17 mouse cellular contexts compared by ENCODE assay signal in the genomic region with DNA sequence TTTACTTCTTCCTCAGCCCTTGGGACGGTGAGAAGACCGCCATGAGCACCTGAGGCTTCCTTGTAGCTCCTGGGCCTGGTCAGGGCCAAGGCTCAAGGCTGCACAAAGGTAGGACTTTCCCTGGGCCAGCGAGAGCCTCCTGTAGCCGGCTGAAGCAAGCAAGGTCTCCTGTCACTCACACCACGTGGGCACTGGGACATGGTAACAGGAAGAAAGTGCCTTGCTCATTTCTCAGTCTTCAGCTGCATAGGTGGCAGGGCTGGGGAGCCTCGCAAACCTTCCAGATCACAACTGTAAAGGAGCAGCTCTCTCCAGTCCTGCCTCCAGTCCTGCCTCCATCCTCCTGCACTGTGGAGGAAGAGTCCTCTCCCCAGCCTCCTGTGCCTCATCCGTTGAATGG. TPM values are rescaled to one million over a fixed set of nuclear protein-coding genes. Genes with fewer than 3 reads are reported as not detected.
A peak's percentile ranks its signal among the peaks of the same experiment; 100 is the strongest.
DNase-seq lines count a peak whose midpoint lies in the region; ATAC-seq lines count a peak whose summit lies in the region.
"Had no signal": no experiment of that assay in that cellular context is flagged by ENCODE, and none has a peak within 500 bp of the region (broad histone marks: within the 10 kb centered on the region; RNA-seq: fewer than 3 reads in every experiment).

No protein-coding gene starts in this region.

- no peak overlapping the region for H3K4me3 ChIP-seq in kidney, embryonic 15.5 days (replicated peaks)
- H3K4me3 ChIP-seq in lung, embryonic 15.5 days = no peak overlapping the region
- no peak overlapping the region for H3K4me3 ChIP-seq in intestine, embryonic 16.5 days (ENCODE audit: low read length)
- H3K4me3 ChIP-seq in hindbrain, embryonic 13.5 days = no peak overlapping the region
- H3K4me3 ChIP-seq: forebrain, embryonic 12.5 days; hindbrain, embryonic 10.5 days; layer of hippocampus, adult 2 months had no signal

- no peaks in the 10 kb centered on the region for H3K27me3 ChIP-seq in kidney, embryonic 15.5 days
- no peaks in the 10 kb centered on the region for H3K27me3 ChIP-seq in lung, embryonic 15.5 days
- H3K27me3 ChIP-seq in intestine, embryonic 16.5 days (replicated peaks; ENCODE audit: control insufficient read depth, insufficient read depth, low read length) = no peaks in the 10 kb centered on the region
- H3K27me3 ChIP-seq in hindbrain, embryonic 13.5 days = no peaks in the 10 kb centered on the region
- H3K27me3 ChIP-seq: forebrain, embryonic 12.5 days had no signal

- peak overlapping the region; percentile 28; the same call in 1 of the 2 replicates for H3K27ac ChIP-seq in kidney, embryonic 15.5 days
- H3K27ac ChIP-seq in lung, embryonic 15.5 days = no peak overlapping the region
- H3K27ac ChIP-seq in intestine, embryonic 16.5 days (ENCODE audit: low read length) = peak overlapping the region; percentile 14; the same call in 1 of the 2 replicates
- H3K27ac ChIP-seq in hindbrain, embryonic 13.5 days = no peak overlapping the region
- H3K27ac ChIP-seq: forebrain, embryonic 12.5 days; hindbrain, embryonic 10.5 days; layer of hippocampus, adult 2 months; stomach, postnatal 0 days had no signal

- H3K4me2 ChIP-seq in kidney, embryonic 15.5 days = no peak overlapping the region
- H3K4me2 ChIP-seq in lung, embryonic 15.5 days = no peak overlapping the region
- no peak overlapping the region for H3K4me2 ChIP-seq in intestine, embryonic 16.5 days (ENCODE audit: low read depth, low read length)
- no peak overlapping the region for H3K4me2 ChIP-seq in hindbrain, embryonic 13.5 days
- H3K4me2 ChIP-seq: forebrain, embryonic 12.5 days; heart, embryonic 11.5 days had no signal

- WGBS in kidney, embryonic 15.5 days = 68% methylated on average over 7 of the region's 7 CpGs
- 64% methylated on average over 7 of the region's 7 CpGs for WGBS in lung, embryonic 15.5 days
- WGBS in intestine, embryonic 16.5 days = 67% methylated on average over 7 of the region's 7 CpGs
- 78% methylated on average over 7 of the region's 7 CpGs for WGBS in hindbrain, embryonic 13.5 days

- no peak for DNase-seq in kidney, adult 18-20 months
- no peak for DNase-seq in lung, adult 18-20 months
- no peak for DNase-seq in layer of hippocampus, adult 11-12 months (ENCODE audit: low spot score)
- DNase-seq: adrenal gland, adult 2 months; cerebellum, adult 11-12 months; cerebellum, postnatal 25 days; gastrocnemius, postnatal 25 days; kidney, adult 11 months had no signal

- peaks cover 53% of the 10 kb centered on the region for H3K36me3 ChIP-seq in kidney, embryonic 15.5 days
- H3K36me3 ChIP-seq in lung, embryonic 15.5 days = peaks cover 47% of the 10 kb centered on the region
- peaks cover 21% of the 10 kb centered on the region for H3K36me3 ChIP-seq in intestine, embryonic 16.5 days (ENCODE audit: control insufficient read depth, insufficient read depth, low read length)
- H3K36me3 ChIP-seq in hindbrain, embryonic 13.5 days = peaks cover 45% of the 10 kb centered on the region

- no peak for ATAC-seq in kidney, embryonic 15.5 days (replicated peaks; ENCODE audit: low FRiP score)
- no peak for ATAC-seq in lung, embryonic 15.5 days (ENCODE audit: borderline replicate concordance, extremely low read depth, low FRiP score, low TSS enrichment)
- ATAC-seq in intestine, embryonic 16.5 days = peak; percentile 28
- ATAC-seq in hindbrain, embryonic 13.5 days (ENCODE audit: low FRiP score) = no peak

- no peaks in the 10 kb centered on the region for H3K9me3 ChIP-seq in kidney, embryonic 15.5 days (replicated peaks)
- no peaks in the 10 kb centered on the region for H3K9me3 ChIP-seq in lung, embryonic 15.5 days
- H3K9me3 ChIP-seq in intestine, embryonic 16.5 days (ENCODE audit: control insufficient read depth, low read length) = no peaks in the 10 kb centered on the region
- H3K9me3 ChIP-seq in hindbrain, embryonic 13.5 days = no peaks in the 10 kb centered on the region
- H3K9me3 ChIP-seq: forebrain, embryonic 12.5 days; hindbrain, embryonic 10.5 days had no signal

- peaks cover 20% of the 10 kb centered on the region for H3K4me1 ChIP-seq in kidney, embryonic 15.5 days
- peaks cover 19% of the 10 kb centered on the region for H3K4me1 ChIP-seq in lung, embryonic 15.5 days
- H3K4me1 ChIP-seq in intestine, embryonic 16.5 days (ENCODE audit: control insufficient read depth, insufficient read depth, low read length) = peaks cover 17% of the 10 kb centered on the region
- H3K4me1 ChIP-seq in hindbrain, embryonic 13.5 days (replicated peaks) = no peaks in the 10 kb centered on the region

- H3K9ac ChIP-seq in kidney, embryonic 15.5 days = no peak overlapping the region
- 0 out of 2 replicates have a peak overlapping the region, but pooled peaks have one; percentile 7 for H3K9ac ChIP-seq in lung, embryonic 15.5 days
- peak overlapping the region; percentile 33; the same call in 1 of the 2 replicates for H3K9ac ChIP-seq in intestine, embryonic 16.5 days (ENCODE audit: low read depth, low read length)
- no peak overlapping the region for H3K9ac ChIP-seq in hindbrain, embryonic 13.5 days
- H3K9ac ChIP-seq: forebrain, embryonic 12.5 days had no signal

RNA-seq across cellular contexts. Expression of gene Tkt, which starts 27.6 kb away (rescaled TPM):
- polyA plus RNA-seq in kidney, embryonic 15.5 days (2015; fragmentation: Nextera tagmentation; extraction: Ambion mirVana) = 275 and 297 TPM in 2 replicates
- polyA plus RNA-seq in lung, embryonic 15.5 days (2015; fragmentation: Nextera tagmentation; extraction: Ambion mirVana) = 281 and 289 TPM in 2 replicates
- polyA plus RNA-seq in intestine, embryonic 16.5 days (2015; fragmentation: Nextera tagmentation; extraction: Ambion mirVana) = 393 and 411 TPM in 2 replicates
- polyA plus RNA-seq in hindbrain, embryonic 13.5 days (2015; fragmentation: Nextera tagmentation; extraction: Ambion mirVana) = 231 TPM in 2 replicates

RNA-seq across cellular contexts. Expression of gene Prkcd, which starts 50.2 kb away (rescaled TPM):
- polyA plus RNA-seq in kidney, embryonic 15.5 days (2015; fragmentation: Nextera tagmentation; extraction: Ambion mirVana) = 47.5 and 50.6 TPM in 2 replicates
- polyA plus RNA-seq in lung, embryonic 15.5 days (2015; fragmentation: Nextera tagmentation; extraction: Ambion mirVana) = 57.9 and 61.7 TPM in 2 replicates
- 52.1 and 56.5 TPM in 2 replicates for polyA plus RNA-seq in intestine, embryonic 16.5 days (2015; fragmentation: Nextera tagmentation; extraction: Ambion mirVana)
- 29.2 and 31.7 TPM in 2 replicates for polyA plus RNA-seq in hindbrain, embryonic 13.5 days (2015; fragmentation: Nextera tagmentation; extraction: Ambion mirVana)

Comparison
In these comparisons a context has a peak if more than half of its experiments do, and no peak if none do; other contexts are left out.
1. H3K27ac ChIP-seq: peak in kidney, embryonic 15.5 days (single experiment) and intestine, embryonic 16.5 days (single experiment); none in lung, embryonic 15.5 days (single experiment) and hindbrain, embryonic 13.5 days (single experiment).
2. H3K9ac ChIP-seq: peak in lung, embryonic 15.5 days (single experiment) and intestine, embryonic 16.5 days (single experiment); none in kidney, embryonic 15.5 days (single experiment) and hindbrain, embryonic 13.5 days (single experiment).